Mouse (Mus musculus): ENCODE measurements around the gene Mia3.

GRCm38 (mm10) chr1:183296465-183296864 lies 72.9 kb downstream of the Mia3 start, which contains the start of gene Aida:
- TF ChIP-seq CTCF (IDR thresholded peaks at IDR 0.05; ENCODE audit: borderline replicate concordance, insufficient read depth, low read depth, low read length), result no peak
- TF ChIP-seq POLR2A (IDR thresholded peaks at IDR 0.05; ENCODE audit: borderline replicate concordance, insufficient read depth, low read length), result no peak

All from cerebellum, adult 2 months (tissue).